Mouse (Mus musculus) monocyte, adult 2 months (primary cell): ENCODE measurements around the gene Gimap4.
"Not testable (repeated sequence)": the region's sequence is repeated elsewhere in the genome, so short reads cannot be mapped to it uniquely, and the experiment has no call there.

Experiments
- DNase-seq, 2 experiments: peaks; one replicate each; pipeline ENCODE4 v3.0.0; 2022; ENCODE audit warnings: low spot score in 2 of 2, low read depth in 1 of 2

Gimap4 gene

DNA sequence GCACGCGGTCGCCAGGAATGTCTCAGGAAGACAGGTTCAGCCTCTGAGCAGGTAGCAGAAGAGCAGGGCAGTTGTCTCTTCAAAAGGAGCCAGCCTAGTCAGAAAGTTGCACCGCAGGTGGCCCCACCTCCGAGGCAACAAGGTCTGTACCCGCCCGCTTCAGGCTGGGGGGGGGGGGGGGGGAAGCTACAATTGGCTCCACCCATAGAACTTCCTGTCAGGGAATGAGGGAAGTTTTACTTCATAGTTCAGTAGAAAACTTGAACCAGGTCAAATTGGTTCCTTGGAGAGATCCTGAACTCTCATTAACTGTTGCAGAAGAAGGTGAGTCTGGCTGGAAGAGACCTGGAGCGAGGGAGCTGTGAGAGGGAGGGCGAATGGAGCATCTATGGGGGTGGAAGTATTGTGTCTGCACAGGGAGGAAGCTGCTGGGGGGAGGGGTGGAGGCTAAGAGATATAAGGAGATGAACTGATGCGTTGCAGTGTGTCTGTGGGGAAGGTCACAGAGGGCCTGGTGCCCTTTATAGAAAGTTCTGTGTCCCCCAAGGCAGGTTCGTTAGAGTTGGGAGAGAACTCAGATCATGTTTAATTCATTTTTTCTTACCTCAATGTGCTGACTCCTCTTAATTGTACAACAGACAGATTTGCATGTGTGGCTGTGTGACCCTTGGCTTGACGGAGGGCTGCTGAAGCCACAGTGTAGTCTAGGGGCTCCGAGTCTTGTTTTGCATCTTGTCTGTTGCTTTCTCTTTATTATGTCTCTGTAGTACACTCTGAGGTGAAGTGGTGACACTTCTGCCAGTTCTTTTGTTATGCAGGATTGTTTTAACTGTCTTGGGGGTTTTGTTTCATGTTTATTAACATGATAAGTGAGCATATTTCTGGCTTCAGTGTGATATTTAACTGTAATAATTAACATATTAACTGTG is 8.2 kb upstream of the Gimap4 start, which contains the start of gene Gimap9:
Gimap9 (plus strand) TSS at position 199 of the 929 bp plus-strand sequence.
- no peak for DNase-seq

DNA sequence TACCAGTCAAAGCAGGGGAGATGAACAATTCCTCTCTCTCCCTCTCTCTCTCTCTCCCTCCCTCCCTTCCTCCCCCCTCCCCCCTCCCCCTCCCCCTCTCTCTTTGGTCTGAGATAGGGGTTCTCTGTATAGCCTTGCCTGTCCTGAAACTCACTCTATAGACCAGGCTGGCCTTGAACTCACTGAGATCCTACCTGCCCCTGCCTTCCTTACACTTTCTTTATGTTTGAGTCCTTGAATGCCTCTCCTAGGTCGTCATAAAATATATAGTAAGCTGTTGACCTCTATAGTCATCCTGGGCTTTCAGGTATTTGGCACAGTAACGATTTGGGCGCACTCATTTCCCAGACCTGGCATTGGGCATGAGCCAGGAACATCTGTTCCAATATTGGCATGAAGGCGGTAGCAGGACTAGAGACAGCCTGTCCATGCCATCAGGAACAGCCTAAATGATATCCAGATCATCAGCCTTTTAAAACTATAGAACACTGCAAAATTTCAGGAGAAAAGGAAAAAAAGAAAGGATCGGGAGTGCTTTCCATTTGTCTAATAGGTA is 7.4 kb upstream of the Gimap4 start:
- DNase-seq: no peak

DNA sequence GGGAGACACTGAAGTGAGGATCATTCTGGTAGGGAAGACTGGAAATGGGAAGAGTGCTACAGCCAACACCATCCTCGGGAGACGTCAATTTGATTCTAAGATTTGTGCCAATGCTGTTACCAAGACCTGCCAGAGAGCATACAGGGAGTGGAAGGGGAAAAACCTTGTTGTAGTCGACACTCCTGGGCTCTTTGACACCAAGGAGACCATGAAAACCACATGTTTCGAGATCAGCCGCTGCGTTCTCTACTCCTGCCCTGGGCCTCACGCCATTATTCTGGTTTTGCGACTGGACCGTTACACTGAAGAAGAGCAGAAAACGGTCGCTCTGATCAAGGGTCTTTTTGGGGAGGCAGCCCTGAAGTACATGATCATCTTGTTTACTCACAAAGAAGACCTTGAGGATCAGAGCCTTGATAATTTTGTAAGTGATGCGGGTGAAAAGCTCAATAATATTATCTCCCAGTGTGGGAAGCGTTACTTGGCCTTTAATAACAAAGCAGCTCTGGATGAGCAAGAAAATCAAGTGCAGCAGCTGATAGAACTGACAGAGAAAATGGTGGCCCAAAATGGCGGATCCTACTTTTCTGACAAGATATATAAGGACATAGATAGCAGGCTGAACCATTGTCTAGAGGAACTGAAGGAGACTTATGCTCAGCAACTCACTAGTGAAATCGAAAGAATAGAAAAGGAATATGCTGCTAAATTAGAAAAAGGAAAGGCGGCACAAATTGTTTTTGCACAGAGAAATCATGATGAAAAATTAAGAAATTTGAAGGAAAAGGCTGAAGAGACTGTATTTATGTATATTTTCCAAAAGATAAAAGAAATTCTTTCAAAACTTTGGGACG is 6.6 kb upstream of the Gimap4 start:
- no peak for DNase-seq

DNA sequence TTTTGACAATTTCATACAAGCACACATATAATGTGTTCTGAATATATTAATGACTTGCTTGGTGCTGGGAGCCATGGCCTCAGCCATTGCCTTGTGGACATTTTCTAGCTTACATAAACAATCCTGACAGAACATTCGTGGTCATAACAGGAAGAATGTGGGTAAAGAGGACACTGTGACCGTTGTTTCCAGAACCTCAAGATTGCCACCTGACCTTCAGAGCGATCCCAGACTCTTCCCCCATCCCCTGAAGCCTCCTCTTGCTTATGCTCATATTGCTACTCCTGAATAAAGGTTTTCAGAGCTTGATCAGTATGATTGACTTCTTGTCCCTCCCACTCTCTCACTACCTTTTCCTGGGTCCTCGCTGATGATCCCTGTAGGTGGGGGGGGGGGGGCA is 6.0 kb upstream of the Gimap4 start:
- no peak for DNase-seq

DNA sequence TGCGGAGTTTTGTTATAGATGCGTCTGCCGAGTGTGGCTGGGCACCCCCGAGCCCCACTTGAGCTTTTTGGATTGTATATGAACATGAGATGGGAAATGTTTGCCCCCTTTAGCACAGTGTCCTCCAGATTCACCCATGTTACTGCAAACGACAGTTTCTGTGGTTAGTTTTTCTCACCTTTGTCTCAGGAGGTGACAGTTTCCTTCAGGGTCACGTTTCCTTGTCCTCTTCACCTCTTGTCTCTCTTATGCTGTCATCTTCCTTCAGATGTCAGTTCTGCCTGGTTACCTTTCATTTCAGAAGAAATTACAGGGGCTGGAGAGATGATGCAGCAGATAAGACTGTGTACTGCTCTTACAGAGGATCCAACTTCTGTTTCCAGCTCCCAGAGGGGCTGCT is 4.6 kb upstream of the Gimap4 start:
- DNase-seq: no peak

DNA sequence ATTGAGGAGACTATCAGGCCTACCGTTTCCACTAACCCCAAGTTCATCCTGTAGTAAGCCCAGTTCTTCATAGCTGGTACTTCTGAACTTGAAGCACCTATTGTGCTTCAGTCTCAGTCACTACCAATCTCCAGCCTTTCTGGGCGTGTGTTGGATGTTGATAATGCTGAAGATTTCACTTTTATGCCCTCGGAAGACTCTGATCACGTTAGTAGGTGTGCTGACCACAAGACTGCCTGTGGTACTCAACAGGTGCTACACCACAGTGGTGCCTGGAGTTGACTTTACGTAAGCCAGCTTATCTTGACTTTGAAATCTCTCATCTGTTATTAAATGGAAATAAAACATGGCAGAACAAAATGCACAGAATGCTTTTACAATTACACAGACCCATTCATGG is 3.9 kb upstream of the Gimap4 start:
- DNase-seq: no peak

DNA sequence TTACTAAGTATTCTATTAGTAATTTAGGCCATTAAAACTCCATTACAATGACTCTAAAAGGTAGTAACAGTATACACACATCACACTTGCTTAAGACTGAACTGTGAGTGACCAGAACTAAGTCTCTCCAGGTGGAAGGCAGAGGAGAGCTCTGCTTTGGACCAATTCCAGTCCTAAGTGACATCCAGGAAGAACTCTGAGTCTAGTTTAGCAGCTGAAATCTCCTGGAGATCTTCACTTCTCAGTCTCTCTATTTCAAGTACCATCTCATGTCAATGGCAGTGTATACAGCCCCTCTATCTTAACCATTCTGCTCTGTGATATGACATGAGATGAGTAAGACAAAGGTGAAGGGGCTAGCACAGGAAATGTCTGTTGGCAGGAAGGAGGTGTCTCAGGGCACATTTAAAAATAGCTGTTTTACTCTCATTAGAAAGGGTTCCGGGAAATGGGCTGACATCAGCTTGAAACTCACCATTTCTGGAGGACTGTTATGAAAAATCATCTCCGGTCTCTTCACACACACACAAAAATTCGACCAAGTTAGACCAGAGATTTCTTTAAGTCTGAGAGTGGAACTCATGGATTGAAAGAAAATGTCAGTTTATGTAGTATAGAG is 2.8 kb upstream of the Gimap4 start:
- DNase-seq: no peak

DNA sequence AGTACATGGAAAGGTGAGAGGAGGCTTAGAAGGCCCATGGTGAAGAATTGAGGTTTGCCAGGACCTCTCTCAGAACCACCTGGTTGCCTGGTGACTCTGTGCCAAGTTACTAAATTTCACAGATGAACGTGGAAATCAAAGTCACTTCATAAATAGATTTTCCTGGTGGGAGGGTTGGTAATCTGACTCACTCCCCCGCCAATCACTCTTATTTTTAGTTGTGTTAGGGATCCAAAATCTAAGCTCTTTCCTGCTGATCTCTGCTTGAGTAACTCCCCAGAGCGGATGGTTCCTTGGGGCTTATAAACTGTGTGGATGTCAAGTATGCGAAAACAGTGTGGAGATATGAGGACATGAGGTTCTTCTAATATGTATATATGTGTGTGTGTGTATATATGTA is 2.1 kb upstream of the Gimap4 start:
- DNase-seq: no peak

DNA sequence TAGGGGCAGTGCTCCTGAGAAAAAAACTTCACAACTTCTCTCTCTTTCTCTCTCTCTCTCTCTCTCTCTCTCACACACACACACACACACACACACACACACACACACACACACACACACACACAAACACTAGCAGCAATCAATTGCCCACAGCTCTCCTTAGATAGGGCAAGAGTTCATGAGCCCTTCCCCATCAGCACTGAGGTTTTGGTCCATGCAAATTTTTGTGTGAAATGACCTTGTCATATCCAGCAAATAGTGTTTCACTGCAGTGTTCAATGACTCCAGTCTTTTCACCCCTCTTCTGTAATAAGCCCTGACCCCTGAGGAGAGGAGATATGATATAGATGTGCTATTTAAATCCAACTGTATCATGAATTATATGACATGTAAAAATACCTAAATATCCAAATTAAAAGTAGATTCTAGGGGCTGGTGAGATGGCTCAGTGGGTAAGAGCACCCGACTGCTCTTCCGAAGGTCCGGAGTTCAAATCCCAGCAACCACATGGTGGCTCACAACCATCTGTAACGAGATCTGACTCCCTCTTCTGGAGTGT is 1.0 kb upstream of the Gimap4 start:
- DNase-seq: not testable (repeated sequence)

DNA sequence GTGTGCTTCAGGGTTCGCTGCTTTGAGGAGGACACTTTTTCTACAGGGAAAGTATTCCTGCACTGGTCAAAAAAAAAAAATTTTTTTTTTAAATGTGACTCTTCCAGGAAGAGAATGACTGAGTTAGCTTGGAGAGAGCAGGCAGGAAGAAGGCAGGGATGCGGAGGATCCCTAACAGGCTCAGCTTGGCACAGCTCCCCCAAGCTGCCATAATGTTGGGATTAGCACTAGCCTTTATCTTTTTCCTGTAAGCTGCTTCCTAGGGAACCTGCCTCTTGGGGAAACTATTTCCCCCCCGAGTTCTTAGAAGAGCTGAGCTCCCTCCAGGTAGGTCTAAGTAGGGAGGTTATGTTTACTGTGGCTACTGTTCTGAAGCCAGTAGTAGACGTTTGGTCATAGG is 457 bp downstream of the Gimap4 start:
- no peak for DNase-seq

DNA sequence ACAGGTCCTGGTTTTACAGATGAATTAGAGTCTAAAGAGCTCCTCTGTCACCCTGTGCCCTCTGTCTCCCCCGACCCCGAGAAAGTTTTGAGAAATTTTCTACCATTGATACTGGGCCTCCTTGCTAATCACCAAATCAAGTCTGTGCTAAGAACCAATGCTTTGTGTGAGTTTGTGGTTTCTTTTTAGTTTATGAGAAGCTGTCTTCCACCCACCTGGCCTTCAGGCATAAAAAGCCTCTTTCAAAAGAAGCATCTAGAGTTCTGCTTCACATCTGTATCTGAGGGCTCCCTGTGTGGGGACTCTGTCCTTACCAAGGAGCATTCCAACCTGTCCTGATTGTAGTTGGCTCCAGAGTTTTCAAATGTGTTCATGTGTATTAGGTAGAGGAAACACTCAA is 902 bp downstream of the Gimap4 start:
- DNase-seq: no peak

DNA sequence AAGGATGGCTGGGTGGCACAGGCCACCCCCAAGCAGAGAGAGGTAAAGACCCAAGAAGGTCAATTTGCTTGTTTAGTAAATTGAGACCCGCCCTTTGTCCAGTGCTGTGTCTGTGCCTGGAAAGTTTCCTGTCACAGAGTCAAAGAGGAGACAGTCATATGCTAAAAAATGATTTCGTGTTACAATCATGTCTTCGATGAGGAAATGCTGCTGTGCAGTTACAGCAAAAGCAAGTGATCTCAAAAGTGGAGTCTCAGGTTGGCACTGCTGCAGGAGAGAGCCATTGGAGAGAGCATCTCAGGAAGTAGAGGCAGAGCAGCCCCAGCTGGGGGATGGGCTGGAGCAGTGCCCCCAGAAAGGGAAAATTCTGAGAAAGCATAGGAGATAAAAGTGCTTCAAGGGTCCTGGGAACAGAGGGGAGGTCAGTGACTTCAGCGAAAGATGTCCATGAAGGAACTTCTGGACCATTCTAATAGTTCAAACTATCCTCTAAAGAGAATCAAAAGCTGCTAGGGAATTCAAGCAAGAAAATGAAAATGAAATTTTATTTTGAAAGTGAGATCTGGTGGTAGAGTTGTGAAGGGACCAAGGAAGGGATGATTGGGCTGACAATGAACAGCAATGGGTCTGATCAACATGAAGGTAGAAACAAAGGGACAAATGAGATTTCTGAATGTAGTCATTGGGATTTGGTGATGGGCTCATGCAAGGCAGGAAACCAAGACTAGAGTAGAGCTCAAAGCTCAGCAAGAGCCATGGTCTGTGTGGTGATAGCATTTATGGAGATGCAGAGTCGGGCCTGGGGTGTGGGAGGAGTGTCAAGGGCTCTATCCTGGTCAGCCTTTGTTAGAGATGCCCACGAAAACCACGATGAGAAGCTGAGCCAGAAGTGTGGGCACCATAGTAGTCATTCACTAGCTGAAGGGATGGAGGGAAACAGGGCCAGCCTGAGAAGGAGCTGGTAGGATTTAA is 1.6 kb downstream of the Gimap4 start:
- DNase-seq: no peak

DNA sequence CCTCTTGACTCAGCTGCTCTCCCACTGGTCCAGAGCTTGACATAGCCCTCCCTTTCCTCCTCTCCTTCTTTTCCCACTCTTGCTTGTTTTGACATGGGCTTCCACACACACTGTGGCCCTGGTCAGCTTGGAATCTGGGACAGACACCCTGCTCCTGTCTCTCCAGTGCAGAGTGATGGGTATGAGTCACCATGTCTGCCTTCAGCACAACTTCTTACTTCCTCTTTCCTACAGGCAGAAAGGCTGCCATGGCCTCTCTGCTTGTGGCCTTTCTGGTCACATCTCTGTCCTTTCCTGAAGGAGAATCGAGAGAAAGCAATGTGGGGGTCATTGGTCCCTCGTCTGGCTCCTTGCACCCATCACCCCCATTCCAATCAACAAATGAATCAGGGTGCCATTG is 2.7 kb downstream of the Gimap4 start:
- no peak for DNase-seq

DNA sequence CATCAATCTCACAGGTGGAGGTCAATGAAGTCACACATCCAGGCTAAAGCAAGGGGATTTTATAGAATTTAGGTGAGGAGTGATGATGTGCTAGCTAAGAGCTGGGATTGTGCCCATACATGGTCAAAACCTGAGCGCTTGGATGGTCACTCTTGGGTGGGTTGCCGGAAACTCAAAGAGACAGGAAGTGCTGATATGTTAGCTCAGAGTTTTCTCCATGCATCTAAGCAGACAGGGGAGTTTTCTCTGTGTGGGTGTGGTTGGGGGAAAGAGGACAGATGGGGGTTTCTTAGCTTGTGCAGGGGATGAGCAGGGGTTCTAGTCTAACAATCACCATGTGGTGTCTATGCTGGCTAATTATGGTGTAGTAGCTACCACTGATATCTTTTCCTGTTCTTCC is 5.0 kb downstream of the Gimap4 start:
- DNase-seq: no peak

DNA sequence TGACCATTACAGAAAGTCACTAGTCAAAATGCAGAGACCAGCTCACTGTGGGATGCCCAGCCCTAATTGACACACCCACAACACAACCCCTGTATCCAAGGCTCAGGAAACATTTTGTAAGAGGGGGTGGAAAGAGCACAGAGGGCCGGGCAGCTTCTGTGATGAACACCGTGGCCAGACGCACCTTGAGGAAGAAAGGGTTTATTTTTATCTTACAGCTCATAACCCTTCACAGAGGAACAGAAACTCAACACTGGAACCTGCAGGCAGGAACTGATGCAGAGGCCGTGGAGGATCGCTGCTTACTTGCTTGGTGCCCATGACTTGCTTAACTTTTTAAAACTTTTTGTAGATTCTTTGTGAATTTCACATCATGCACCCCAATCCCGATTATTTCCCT is 8.6 kb downstream of the Gimap4 start:
- DNase-seq: no peak

DNA sequence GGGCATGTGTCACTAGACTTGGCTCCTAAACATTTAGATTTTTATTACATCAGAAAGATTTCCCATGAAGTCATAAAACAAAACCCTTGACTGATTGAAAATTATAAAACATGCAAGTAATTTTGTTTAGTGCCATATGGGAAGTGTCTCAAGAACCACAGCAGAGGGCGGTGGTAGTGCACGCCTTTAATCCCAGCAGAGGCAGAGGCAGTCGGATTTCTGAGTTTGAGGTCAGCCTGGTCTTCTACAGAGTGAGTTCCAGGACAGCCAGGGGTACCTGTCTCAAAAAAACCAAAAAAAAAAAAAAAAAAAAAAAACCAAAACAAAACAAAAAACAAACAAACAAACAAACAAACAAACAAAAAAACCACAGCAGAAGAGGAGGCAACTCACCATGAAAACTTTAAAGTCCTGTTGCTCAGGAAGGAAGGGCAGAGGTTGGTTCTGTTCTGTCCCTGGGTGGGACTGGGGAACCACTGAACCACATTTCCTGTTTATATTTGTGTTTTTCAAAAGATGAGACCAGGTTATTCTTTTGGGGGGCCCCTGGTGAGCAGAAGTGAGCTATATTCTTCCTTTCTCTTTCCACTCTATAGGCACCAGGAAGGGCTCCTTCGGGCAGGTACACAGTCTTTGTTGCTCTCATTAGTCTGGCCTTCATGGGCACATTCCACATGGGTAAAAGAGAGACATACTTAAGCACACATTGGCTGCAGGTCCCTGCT is 12.6 kb downstream of the Gimap4 start:
- no peak for DNase-seq

DNA sequence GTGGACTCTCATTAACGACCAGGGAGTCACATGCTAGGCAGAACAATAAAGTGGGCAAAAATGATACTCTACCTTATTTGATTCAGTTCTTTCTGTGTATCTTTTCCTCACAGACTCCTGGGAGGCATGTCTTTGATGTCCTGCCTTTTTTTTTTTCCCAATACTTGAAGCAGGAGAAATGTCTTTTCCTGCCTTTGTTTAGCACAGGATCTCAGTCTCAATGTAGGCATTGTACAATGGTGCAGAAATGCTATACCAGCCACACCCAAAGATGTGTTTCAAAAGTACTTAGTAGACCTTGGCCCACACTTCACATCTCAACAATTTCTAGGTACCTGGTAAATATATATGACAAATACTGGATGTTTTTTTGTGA is 13.2 kb downstream of the Gimap4 start:
- no peak for DNase-seq

DNA sequence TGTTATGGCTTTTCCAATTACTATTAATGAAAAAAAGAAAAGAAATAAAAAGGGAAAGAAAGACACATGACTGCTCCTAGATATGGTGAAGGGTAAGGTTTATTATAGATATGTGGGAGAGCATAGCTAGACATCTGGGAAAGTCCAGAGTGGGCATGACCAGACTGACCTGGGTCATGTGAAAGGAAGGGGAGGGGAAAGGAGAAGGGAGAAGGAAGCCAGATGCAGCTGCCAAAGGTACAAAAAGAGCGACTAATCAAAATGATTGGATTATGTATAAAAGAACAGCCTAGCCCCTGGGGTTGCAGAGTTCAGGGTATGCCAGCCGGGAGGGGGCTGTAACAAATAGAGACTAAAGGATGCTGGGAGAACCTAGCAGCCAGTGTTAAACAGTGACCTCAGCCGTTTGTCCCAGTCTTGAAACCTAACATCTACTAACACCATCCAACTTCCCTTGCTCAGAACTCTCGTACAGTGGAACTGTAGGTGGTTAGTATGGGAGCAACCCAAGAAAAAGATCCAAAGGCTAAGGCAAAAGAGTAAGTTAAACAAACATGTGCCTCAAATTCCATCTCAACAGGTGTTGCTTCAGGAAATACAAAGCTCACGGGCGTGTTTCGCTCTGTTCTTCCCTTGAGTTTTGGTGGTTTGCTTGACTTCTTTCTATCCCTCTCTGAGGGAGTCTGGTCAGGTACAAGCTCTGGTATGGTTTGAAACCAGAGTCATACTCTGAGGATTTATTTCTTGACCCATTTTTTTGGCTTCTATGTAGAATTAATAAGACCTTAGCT is 13.9 kb downstream of the Gimap4 start:
- no peak for DNase-seq

DNA sequence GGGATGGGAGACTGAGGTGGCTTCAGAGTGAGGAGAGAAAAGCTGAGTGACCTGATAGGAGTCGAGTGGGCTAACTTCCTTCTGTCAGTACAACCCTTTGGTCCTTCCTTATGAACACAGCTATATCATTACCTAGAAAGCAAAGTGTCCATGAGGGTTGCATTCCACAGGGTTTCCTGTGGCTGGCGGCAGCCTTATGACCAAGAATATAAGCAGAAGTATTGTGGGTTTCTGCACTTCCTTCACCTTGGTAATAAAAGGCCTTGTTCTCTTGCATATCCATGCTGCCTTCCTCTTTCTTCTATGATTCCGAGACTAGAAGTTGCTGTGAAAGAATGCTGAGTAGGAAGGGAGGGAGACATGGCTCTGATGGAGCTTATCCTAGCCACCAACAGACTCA is 14.5 kb downstream of the Gimap4 start:
- no peak for DNase-seq
